Mouse (Mus musculus) embryonic facial prominence, embryonic 12.5 days (tissue): ENCODE measurements at regions not wholly inside any gene's neighbourhood (a gene's known extent, or its start where the extent isn't known, plus 50 kb on each side); places are given as distances from the start of the nearest gene placed in this dataset.

Experiments used
- ATAC-seq: fragments of 200-750 bp; cut with Nextera tagmentation; 2 replicates; pipeline ENCODE4 v1.8.0; 2017; ENCODE audit not compliant: insufficient number of reproducible peaks, insufficient read depth, low FRiP score, low TSS enrichment
- H3K27ac ChIP-seq: fragments of 300-500 bp; sonication (generic); 2 replicates; pipeline ENCODE4 v1.5.1; 2016; ENCODE audit warnings: mild to moderate bottlenecking
- H3K27me3 ChIP-seq: fragments of 300-500 bp; sonication (generic); 2 replicates; pipeline ENCODE4 v1.6.1; 2016; ENCODE audit warnings: mild to moderate bottlenecking, moderate library complexity
- H3K36me3 ChIP-seq: fragments of 300-500 bp; sonication (generic); 2 replicates; pipeline ENCODE4 v1.6.1; 2016; ENCODE audit warnings: mild to moderate bottlenecking
- H3K4me1 ChIP-seq: fragments of 300-500 bp; sonication (generic); 2 replicates; pipeline ENCODE4 v1.6.1; 2016
- H3K4me2 ChIP-seq: fragments of 300-500 bp; sonication (generic); replicated peaks from 2 replicates; pipeline ENCODE4 v1.6.1; 2016; ENCODE audit warnings: mild to moderate bottlenecking, moderate library complexity
- H3K4me3 ChIP-seq: fragments of 300-500 bp; sonication (generic); 2 replicates; pipeline ENCODE4 v1.5.1; 2016; ENCODE audit warnings: mild to moderate bottlenecking
- H3K9ac ChIP-seq: fragments of 300-500 bp; sonication (generic); 2 replicates; pipeline ENCODE4 v1.6.1; 2016; ENCODE audit warnings: mild to moderate bottlenecking, moderate library complexity
- H3K9me3 ChIP-seq: fragments of 300-500 bp; sonication (generic); 2 replicates; pipeline ENCODE4 v1.6.1; 2016; ENCODE audit warnings: mild to moderate bottlenecking, moderate library complexity
- WGBS: fragments of 180-500 bp; shearing (Covaris S2); methylation state at CpG from one replicate; pipeline ENCODE4 v1.1.7; 2016; 5-methylcytosine and 5-hydroxymethylcytosine counted together

DNA sequence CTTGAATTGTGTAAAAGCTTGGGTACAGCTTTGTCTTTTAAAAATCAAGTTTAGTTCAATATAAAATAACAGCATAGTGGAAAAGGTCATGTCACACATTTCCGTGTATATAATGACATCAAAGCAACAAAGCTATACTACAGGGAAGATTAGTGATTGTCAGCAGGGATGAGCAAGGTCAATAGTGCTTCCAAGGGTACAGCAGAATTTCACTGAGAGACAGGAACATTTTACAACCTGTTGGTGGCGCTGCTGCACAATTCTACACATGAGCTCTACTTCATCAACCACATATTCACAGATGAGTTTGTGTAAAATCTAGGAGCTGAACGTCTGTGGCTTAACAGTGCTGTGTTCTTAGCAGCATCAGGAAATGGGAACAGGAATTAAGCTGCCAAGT, 74.3 kb upstream of the A2m start:
- Histone ChIP-seq H3K27me3 (no peaks in the 10 kb centered on the region), H3K4me2 (no peak overlapping the region), H3K4me1 (no peaks in the 10 kb centered on the region), H3K27ac (no peak overlapping the region), H3K9ac (no peak overlapping the region), H3K4me3 (no peak overlapping the region), H3K36me3 (no peaks in the 10 kb centered on the region), H3K9me3 (no peaks in the 10 kb centered on the region)
- ATAC-seq = 0 out of 2 replicates have a peak, but pooled peaks have one; percentile 3
- WGBS = 4% methylated on average over 3 of the region's 3 CpGs

DNA sequence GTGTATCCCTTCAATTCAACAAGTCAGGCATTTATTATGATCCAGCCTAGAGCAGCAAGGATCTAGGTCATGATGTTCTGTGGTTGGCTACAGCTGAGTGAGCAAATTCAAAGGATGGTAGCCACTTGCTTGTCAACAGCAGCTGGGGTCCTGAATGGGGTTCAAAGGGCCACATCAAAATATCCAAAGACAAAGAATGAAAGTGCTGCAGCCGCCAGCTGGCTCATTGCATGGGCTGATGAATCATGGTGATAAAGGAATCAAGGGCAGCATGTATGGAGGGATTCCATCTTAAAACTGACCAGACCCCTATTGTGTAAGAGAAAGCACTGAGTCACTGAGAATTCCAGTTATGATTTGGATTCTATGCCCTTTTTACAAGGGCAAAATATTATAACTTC, 74.8 kb upstream of the A2m start:
- no peak for ATAC-seq
- Histone ChIP-seq H3K27ac (no peak overlapping the region), H3K4me1 (no peaks in the 10 kb centered on the region), H3K9ac (no peak overlapping the region), H3K27me3 (no peaks in the 10 kb centered on the region), H3K4me3 (no peak overlapping the region), H3K4me2 (no peak overlapping the region), H3K36me3 (no peaks in the 10 kb centered on the region), H3K9me3 (no peaks in the 10 kb centered on the region)
- WGBS = 51% methylated on average over 1 of the region's 1 CpGs

GRCm38 (mm10) chr6:121556481-121556880, 78.7 kb upstream of the A2m start:
- Histone ChIP-seq H3K36me3 (no peaks in the 10 kb centered on the region), H3K4me3 (no peak overlapping the region), H3K4me2 (no peak overlapping the region), H3K9ac (no peak overlapping the region), H3K27me3 (no peaks in the 10 kb centered on the region), H3K9me3 (no peaks in the 10 kb centered on the region), H3K4me1 (no peaks in the 10 kb centered on the region), H3K27ac (no peak overlapping the region)
- ATAC-seq = no peak
- WGBS = 9% methylated on average over 3 of the region's 3 CpGs

DNA sequence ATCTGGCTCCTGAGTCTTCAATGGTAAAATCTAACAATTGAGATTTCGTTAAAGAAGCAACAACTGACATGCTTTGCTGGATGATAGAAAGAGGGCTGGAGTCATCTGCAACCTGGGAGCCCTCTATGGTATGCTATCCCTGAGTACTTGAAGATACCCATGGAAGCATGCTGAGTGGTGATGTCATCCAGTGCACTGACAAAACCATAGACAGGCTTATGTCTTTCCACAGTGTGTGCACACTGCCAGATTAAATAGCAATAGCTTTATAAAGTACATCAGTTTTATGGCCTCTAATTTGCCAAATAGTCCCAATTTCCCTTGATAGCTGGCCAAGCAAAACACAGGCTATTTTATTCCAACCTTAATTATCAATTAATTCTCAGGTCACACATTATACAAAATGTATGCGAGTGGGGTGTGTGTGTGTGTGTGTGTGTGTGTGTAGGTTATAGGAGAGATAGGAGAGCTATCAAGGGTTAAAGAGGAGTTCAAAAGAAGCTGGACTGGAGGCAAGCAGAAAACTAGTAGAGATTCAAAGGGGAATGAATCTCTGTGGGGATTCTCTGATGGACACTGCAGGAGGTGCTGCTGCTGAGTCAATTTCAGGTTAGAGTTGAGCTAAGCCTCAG, 80.1 kb upstream of the Iqsec3 start:
- H3K9ac ChIP-seq = no peak overlapping the region
- no peaks in the 10 kb centered on the region for H3K9me3 ChIP-seq
- no peaks in the 10 kb centered on the region for H3K4me1 ChIP-seq
- H3K27me3 ChIP-seq = no peaks in the 10 kb centered on the region
- no peaks in the 10 kb centered on the region for H3K36me3 ChIP-seq
- no peak overlapping the region for H3K4me2 ChIP-seq
- H3K4me3 ChIP-seq = no peak overlapping the region
- no peak for ATAC-seq
- H3K27ac ChIP-seq = no peak overlapping the region
- 82% methylated on average over 2 of the region's 2 CpGs for WGBS

- H3K4me1 ChIP-seq = no peaks in the 10 kb centered on the region
- no peak overlapping the region for H3K9ac ChIP-seq
- H3K27me3 ChIP-seq = no peaks in the 10 kb centered on the region
- no peak overlapping the region for H3K27ac ChIP-seq
- no peaks in the 10 kb centered on the region for H3K36me3 ChIP-seq
- no peak overlapping the region for H3K4me2 ChIP-seq
- 79% methylated on average over 7 of the region's 7 CpGs for WGBS
- ATAC-seq = no peak
- no peaks in the 10 kb centered on the region for H3K9me3 ChIP-seq
- no peak overlapping the region for H3K4me3 ChIP-seq
Measured at GRCm38 (mm10) chr6:121533521-121533920, 60.0 kb upstream of the Iqsec3 start.

GRCm38 (mm10) chr6:121532926-121533325, 59.4 kb upstream of the Iqsec3 start:
- H3K9ac ChIP-seq = no peak overlapping the region
- H3K36me3 ChIP-seq = no peaks in the 10 kb centered on the region
- no peak for ATAC-seq
- H3K4me2 ChIP-seq = no peak overlapping the region
- H3K27me3 ChIP-seq = no peaks in the 10 kb centered on the region
- H3K27ac ChIP-seq = no peak overlapping the region
- no peaks in the 10 kb centered on the region for H3K4me1 ChIP-seq
- 9% methylated on average over 3 of the region's 3 CpGs for WGBS
- H3K4me3 ChIP-seq = no peak overlapping the region
- no peaks in the 10 kb centered on the region for H3K9me3 ChIP-seq

DNA sequence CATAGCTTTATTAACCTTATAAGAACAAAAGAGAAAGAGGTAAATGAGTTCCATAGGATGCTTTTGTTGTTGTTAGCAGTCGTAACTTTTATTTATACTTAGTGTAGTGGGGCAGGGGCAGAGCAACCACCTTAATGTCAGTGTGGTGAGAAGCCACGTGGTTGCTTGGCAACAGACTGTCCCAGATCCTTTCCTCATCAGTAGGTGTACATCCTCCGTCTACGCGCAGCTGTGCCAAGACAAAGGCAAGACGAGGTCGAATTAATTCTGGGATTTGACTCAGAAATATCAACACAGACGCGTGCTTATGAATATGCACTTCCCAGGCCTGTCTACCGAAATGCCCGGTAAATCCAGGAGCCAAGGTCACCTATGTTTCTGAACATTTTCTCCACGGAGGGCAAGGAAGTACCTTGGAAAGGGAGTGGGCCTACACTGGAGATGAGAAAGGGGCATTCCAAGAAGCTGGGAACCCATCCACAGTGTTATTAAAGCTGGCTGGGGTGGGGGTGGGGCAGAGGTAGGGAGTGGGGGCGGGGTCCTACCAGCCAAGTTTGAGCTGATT, 58.4 kb upstream of the Iqsec3 start:
- 69% methylated on average over 13 of the region's 13 CpGs for WGBS
- ATAC-seq = 0 out of 2 replicates have a peak, but pooled peaks have one; percentile 39

GRCm38 (mm10) chr6:121527281-121527680, 53.8 kb upstream of the Iqsec3 start:
- H3K4me2 ChIP-seq = no peak overlapping the region
- no peaks in the 10 kb centered on the region for H3K27me3 ChIP-seq
- no peaks in the 10 kb centered on the region for H3K36me3 ChIP-seq
- WGBS = 92% methylated on average over 4 of the region's 4 CpGs
- H3K27ac ChIP-seq = no peak overlapping the region
- no peak overlapping the region for H3K4me3 ChIP-seq
- no peaks in the 10 kb centered on the region for H3K9me3 ChIP-seq
- no peak overlapping the region for H3K9ac ChIP-seq
- no peak for ATAC-seq
- H3K4me1 ChIP-seq = no peaks in the 10 kb centered on the region

More for the DNA sequence above, 58.4 kb upstream of the Iqsec3 start:
- H3K27ac ChIP-seq = no peak overlapping the region
- no peak overlapping the region for H3K4me2 ChIP-seq
- no peaks in the 10 kb centered on the region for H3K9me3 ChIP-seq
- no peaks in the 10 kb centered on the region for H3K36me3 ChIP-seq
- no peak overlapping the region for H3K9ac ChIP-seq
- no peak overlapping the region for H3K4me3 ChIP-seq
- no peaks in the 10 kb centered on the region for H3K27me3 ChIP-seq
- H3K4me1 ChIP-seq = no peaks in the 10 kb centered on the region

- Histone ChIP-seq H3K4me1 (no peaks in the 10 kb centered on the region), H3K36me3 (no peaks in the 10 kb centered on the region), H3K4me3 (no peak overlapping the region), H3K4me2 (no peak overlapping the region), H3K9ac (no peak overlapping the region), H3K27me3 (no peaks in the 10 kb centered on the region), H3K9me3 (no peaks in the 10 kb centered on the region), H3K27ac (no peak overlapping the region)
- 81% methylated on average over 2 of the region's 2 CpGs for WGBS
- no peak for ATAC-seq
Measured at GRCm38 (mm10) chr6:121526121-121526520, 52.6 kb upstream of the Iqsec3 start.

GRCm38 (mm10) chr6:121524613-121524970, 51.1 kb upstream of the Iqsec3 start:
- no peak overlapping the region for H3K27ac ChIP-seq
- WGBS = 25% methylated on average over 3 of the region's 3 CpGs
- no peak for ATAC-seq
- no peaks in the 10 kb centered on the region for H3K27me3 ChIP-seq
- no peaks in the 10 kb centered on the region for H3K9me3 ChIP-seq
- H3K36me3 ChIP-seq = no peaks in the 10 kb centered on the region
- no peaks in the 10 kb centered on the region for H3K4me1 ChIP-seq
- H3K4me3 ChIP-seq = no peak overlapping the region
- H3K9ac ChIP-seq = no peak overlapping the region
- H3K4me2 ChIP-seq = no peak overlapping the region

DNA sequence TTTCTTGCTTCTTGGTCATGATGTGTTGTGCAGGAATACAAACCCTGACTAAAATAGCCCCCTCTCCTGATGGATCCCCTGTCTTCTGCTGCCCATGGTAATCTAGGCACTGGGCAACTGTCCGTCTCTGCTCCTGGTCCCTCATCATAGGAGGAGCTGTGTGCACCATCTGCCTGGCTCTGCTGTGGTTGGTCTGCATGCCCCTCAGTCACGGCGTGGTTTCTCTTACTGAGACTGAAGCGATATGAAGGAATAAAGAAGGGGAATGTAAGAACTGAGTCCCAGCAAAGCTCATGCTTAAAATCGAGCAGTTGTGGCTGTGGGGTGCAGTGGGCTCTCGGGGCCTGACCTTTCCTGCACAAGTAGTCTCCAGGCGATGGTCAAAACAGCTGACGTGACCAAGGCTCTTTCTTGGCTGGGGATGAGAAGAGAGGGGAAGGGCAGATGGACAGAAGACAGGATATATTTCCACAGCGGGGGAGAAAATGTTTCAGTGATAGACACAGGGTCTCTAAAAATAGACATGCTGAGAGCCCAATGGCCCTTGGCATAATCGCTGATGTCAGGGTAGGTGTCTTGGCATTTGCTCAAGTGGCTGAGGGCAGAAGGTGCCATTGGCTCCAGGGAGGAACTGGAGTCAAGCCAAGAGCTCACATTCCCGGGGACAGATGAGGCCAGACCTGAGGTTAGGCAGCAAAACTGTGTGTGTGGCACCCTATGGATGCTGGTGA, 50.6 kb upstream of the Iqsec3 start:
- no peak for ATAC-seq
- H3K4me1 ChIP-seq = no peaks in the 10 kb centered on the region
- H3K4me2 ChIP-seq = no peak overlapping the region
- H3K9me3 ChIP-seq = no peaks in the 10 kb centered on the region
- H3K9ac ChIP-seq = no peak overlapping the region
- H3K36me3 ChIP-seq = no peaks in the 10 kb centered on the region
- no peak overlapping the region for H3K27ac ChIP-seq
- H3K27me3 ChIP-seq = no peaks in the 10 kb centered on the region
- WGBS = 63% methylated on average over 11 of the region's 11 CpGs
- H3K4me3 ChIP-seq = no peak overlapping the region
